Mouse (Mus musculus) embryonic facial prominence, embryonic 14.5 days (tissue): ENCODE data around the gene Clcnka. TPM values are rescaled to one million over a fixed set of nuclear protein-coding genes. Genes with fewer than 3 reads are reported as not detected.

ENCODE experiments used
- ATAC-seq: fragments of 200-750 bp; cut with Nextera tagmentation; 2 replicates; pipeline ENCODE4 v1.8.0; 2017; ENCODE audit warnings: low read depth, moderate number of reproducible peaks, moderate TSS enrichment
- DNase-seq: peaks from one replicate; pipeline ENCODE4 v3.0.0-alpha.2; 2015; ENCODE audit warnings: low spot score
- H3K27ac ChIP-seq: fragments of 300-500 bp; sonication (generic); replicated peaks from 2 replicates; pipeline ENCODE4 v1.5.1; 2014; ENCODE audit warnings: low read depth, mild to moderate bottlenecking, low read length, moderate library complexity
- H3K27me3 ChIP-seq: fragments of 300-500 bp; sonication (generic); replicated peaks from 2 replicates; pipeline ENCODE4 v1.6.1; 2014; ENCODE audit warnings: low read length; ENCODE audit not compliant: control insufficient read depth, insufficient read depth
- H3K36me3 ChIP-seq: fragments of 300-500 bp; sonication (generic); 2 replicates; pipeline ENCODE4 v1.6.1; 2014; ENCODE audit warnings: low read length, mixed read lengths; ENCODE audit not compliant: control insufficient read depth, insufficient read depth
- H3K4me1 ChIP-seq: fragments of 300-500 bp; sonication (generic); 2 replicates; pipeline ENCODE4 v1.6.1; 2014; ENCODE audit warnings: antibody characterized with exemption, low read length; ENCODE audit not compliant: control insufficient read depth, insufficient read depth
- H3K4me2 ChIP-seq: fragments of 300-500 bp; sonication (generic); 2 replicates; pipeline ENCODE4 v1.6.1; 2014; ENCODE audit warnings: low read depth, mild to moderate bottlenecking, low read length, moderate library complexity, mixed read lengths
- H3K4me3 ChIP-seq: fragments of 300-500 bp; sonication (generic); 2 replicates; pipeline ENCODE4 v1.5.1; 2014; ENCODE audit warnings: low read depth, mild to moderate bottlenecking, low read length
- H3K9ac ChIP-seq: fragments of 300-500 bp; sonication (generic); 2 replicates; pipeline ENCODE4 v1.6.1; 2014; ENCODE audit warnings: low read depth, mild to moderate bottlenecking, low read length, moderate library complexity, mixed read lengths
- H3K9me3 ChIP-seq: fragments of 300-500 bp; sonication (generic); 2 replicates; pipeline ENCODE4 v1.6.1; 2016; ENCODE audit warnings: low read length; ENCODE audit not compliant: control insufficient read depth
- WGBS: fragments of 180-500 bp; shearing (Covaris S2); extraction: QIAGEN DNeasy Blood & Tissue Kit; methylation state at CpG from one replicate; pipeline ENCODE4 v1.1.7; 2014; 5-methylcytosine and 5-hydroxymethylcytosine counted together
- polyA plus RNA-seq: library from polyadenylated mRNA; unstranded; fragments of >200 nt; fragmentation: Nextera tagmentation; extraction: Ambion mirVana; gene quantifications from 2 replicates; pipeline ENCODE4 v1.2.1, GENCODE M21; 2014

Clcnka gene
- polyA plus RNA-seq, 1 experiment from 2014 or later = 1.2 TPM

DNA sequence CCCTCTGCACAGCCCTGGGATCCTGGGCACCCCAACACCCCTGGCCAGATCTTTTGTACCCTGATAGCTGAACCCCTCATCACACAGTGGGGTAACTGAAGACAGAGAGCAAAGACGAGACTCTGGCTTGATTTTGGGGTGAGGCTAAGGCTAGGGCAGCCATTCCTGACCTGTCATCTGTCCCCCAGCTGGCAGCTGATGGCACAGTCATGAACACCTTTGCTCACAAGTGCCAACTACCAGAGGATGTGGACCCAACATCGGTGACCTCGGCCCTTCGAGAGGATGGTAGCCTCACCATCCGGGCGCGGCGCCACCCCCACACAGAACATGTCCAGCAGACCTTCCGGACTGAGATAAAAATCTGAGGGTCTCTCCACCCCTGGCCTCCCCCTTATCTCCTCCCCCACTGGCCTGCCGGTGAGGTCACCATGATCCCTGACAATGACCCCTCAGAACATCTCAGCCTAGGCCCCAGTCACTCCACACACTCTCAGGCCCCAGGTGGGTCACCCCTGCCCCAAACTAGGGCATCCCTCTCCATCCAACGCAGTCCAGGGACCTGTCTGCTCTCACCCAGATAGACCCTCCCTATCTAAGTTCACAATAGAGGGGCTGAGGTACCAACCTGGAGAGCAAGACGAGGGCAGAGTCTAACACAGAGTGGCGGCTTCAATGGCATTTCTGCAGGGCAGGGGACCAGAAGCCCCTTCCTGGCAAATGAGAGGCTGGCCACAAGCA lies 25.3 kb upstream of the Clcnka start:
- peaks cover 7% of the 10 kb centered on the region for H3K4me1 ChIP-seq
- ATAC-seq (no peak), DNase-seq (no peak)
- no peaks in the 10 kb centered on the region for H3K36me3 ChIP-seq
- H3K9me3 ChIP-seq = no peaks in the 10 kb centered on the region
- no peak overlapping the region for H3K27ac ChIP-seq
- no peak overlapping the region for H3K9ac ChIP-seq
- H3K27me3 ChIP-seq = no peaks in the 10 kb centered on the region
- no peak overlapping the region for H3K4me3 ChIP-seq
- H3K4me2 ChIP-seq = no peak overlapping the region
- 79% methylated on average over 9 of the region's 13 CpGs for WGBS

DNA sequence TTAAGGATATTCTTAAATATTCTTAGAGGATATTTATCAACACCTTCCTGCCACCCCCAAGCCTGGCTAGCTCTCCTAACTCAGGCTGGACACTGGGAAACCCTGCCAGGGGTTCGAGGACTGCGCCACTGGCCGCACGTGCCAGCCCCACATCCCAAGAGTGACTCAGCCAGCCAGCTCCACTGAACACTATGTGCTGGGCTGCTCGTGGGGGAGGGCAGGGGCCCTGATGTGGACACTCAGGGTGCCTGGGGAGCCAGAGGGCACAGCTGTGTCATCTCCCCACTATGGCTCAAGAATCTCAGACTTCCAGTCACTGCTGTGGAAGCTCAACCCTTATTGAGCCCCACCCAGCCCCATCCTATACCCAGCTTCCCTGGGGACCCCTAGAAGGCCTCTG lies 24.8 kb upstream of the Clcnka start:
- no peak overlapping the region for H3K9ac ChIP-seq
- H3K4me1 ChIP-seq = peaks cover 7% of the 10 kb centered on the region
- no peaks in the 10 kb centered on the region for H3K27me3 ChIP-seq
- 82% methylated on average over 5 of the region's 5 CpGs for WGBS
- ATAC-seq (no peak), DNase-seq (no peak)
- H3K36me3 ChIP-seq = no peaks in the 10 kb centered on the region
- no peak overlapping the region for H3K27ac ChIP-seq
- H3K4me2 ChIP-seq = no peak overlapping the region
- H3K9me3 ChIP-seq = no peaks in the 10 kb centered on the region
- no peak overlapping the region for H3K4me3 ChIP-seq

DNA sequence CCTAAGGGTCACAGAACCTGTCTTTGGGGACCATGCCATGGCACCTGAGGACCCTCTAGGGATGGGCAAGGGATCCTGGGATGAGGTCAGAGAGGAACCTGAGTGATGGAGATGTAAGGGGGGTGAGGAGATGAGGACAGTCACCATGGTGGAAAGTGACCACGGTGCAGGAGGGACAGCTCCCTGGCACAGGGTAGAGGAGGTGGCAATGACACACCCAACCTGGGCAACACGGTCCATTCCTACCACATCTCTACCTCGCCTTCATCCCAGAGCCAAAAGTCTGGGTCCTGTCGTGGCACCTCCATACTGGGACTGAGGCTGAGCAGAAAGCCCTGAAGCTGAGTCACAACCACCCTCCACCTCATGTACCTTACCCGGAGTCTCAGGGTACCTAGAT lies 24.3 kb upstream of the Clcnka start:
- DNase-seq = no peak
- H3K36me3 ChIP-seq = no peaks in the 10 kb centered on the region
- H3K9me3 ChIP-seq = no peaks in the 10 kb centered on the region
- 89% methylated on average over 5 of the region's 5 CpGs for whole genome bisulfite sequencing
- ATAC-seq = no peak
- H3K4me1 ChIP-seq = peaks cover 7% of the 10 kb centered on the region
- H3K9ac ChIP-seq = no peak overlapping the region
- no peak overlapping the region for H3K4me3 ChIP-seq
- no peaks in the 10 kb centered on the region for H3K27me3 ChIP-seq
- no peak overlapping the region for H3K4me2 ChIP-seq
- no peak overlapping the region for H3K27ac ChIP-seq

DNA sequence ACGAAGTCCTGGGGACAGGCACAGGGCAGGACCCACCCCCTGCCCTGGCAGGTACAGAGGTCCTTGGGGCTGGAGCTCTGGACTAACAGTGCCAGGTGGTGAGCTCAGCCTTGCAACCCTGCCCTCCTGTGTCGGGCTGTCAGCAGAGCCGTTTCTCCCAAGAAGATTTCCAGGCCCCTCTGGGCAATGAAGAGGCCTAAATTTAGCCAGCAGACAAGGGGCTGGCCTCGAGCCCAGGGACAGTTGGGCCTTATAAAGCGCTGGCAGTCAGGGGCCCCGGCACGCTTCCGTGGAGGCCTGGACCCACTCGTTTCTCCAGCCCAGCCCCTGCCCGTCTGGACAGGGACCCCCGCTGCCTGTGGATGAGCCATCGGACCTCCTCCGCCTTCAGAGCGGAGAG lies 22.9 kb upstream of the Clcnka start:
- no peak overlapping the region for H3K4me2 ChIP-seq
- H3K9me3 ChIP-seq = no peaks in the 10 kb centered on the region; the same call in 1 of the 2 replicates
- DNase-seq (peak; percentile 14), ATAC-seq (no peak)
- H3K9ac ChIP-seq = no peak overlapping the region
- H3K4me3 ChIP-seq = no peak overlapping the region
- H3K27me3 ChIP-seq = no peaks in the 10 kb centered on the region
- 65% methylated on average over 8 of the region's 14 CpGs for WGBS
- no peak overlapping the region for H3K27ac ChIP-seq
- H3K4me1 ChIP-seq = peaks cover 5% of the 10 kb centered on the region
- H3K36me3 ChIP-seq = no peaks in the 10 kb centered on the region

DNA sequence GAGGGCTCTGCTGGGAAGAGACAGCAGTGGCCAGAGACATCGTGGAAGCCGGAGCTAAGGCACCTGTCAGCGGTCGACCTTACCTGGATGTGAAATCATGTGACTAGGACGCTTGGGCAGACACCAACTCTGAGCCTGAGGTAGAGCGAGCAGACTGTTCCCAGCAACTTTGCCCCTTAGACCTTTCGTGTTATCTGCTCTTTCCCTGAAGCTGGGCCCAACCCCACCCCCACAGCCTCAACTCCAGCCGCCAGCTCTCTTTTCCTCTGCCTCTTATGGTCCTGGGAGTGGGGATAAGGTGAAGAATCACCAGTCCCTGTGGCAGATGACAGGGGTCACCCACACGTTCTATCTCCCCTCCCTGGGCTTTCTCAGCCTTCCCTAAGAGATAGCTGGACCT lies 22.4 kb upstream of the Clcnka start:
- no peak overlapping the region for H3K4me2 ChIP-seq
- H3K9me3 ChIP-seq = no peaks in the 10 kb centered on the region; the same call in 1 of the 2 replicates
- no peak overlapping the region for H3K4me3 ChIP-seq
- no peaks in the 10 kb centered on the region for H3K36me3 ChIP-seq
- H3K27me3 ChIP-seq = no peaks in the 10 kb centered on the region
- no peak overlapping the region for H3K27ac ChIP-seq
- peaks cover 4% of the 10 kb centered on the region for H3K4me1 ChIP-seq
- DNase-seq (no peak), ATAC-seq (no peak)
- no peak overlapping the region for H3K9ac ChIP-seq
- WGBS = 46% methylated on average over 9 of the region's 9 CpGs

DNA sequence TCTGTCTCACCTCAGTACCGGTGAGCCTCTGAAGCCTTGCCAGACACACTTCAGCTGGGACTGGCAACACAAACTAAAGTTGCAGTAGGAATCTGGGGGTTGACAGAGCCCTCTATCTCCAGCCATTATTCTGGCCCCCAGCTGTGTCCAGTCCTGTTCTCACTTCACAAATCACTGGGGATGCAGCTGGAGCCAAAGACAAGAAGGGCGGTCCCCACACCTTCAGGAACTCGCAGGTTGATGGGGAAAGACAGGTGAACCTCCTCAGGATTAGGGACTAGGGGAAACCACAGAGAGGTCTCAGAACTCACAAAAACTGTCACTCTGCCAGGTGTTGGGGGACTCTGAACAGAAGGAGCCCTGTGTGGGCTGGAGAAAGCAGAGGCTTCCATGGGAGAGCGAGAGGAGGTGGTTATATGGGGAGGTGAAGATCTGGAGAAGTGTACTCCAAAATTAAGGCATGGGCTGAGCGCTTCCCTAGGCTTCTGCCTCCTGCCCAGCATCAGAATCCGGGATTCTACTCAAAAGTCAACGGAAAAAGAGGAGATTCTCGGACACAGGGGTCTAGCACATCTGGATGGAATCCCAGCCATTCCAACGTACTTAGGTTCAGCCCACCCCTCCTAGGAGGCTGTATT lies 21.8 kb upstream of the Clcnka start, which contains the start of gene Hspb7:
Gene Hspb7, plus strand, starts transcription at position 588 of the 638 bp plus-strand sequence.
- ATAC-seq (no peak), DNase-seq (no peak)
- Histone ChIP-seq H3K4me3 (no peak within 1 kb of the TSS), H3K9me3 (no peaks in the 10 kb centered on the region; the same call in 1 of the 2 replicates), H3K36me3 (no peaks in the 10 kb centered on the region), H3K4me2 (no peak within 1 kb of the TSS), H3K4me1 (peaks cover 4% of the 10 kb centered on the region), H3K27me3 (no peaks in the 10 kb centered on the region), H3K27ac (no peak within 1 kb of the TSS), H3K9ac (no peak within 1 kb of the TSS)
- 45% methylated on average over 9 of the region's 9 CpGs for WGBS

DNA sequence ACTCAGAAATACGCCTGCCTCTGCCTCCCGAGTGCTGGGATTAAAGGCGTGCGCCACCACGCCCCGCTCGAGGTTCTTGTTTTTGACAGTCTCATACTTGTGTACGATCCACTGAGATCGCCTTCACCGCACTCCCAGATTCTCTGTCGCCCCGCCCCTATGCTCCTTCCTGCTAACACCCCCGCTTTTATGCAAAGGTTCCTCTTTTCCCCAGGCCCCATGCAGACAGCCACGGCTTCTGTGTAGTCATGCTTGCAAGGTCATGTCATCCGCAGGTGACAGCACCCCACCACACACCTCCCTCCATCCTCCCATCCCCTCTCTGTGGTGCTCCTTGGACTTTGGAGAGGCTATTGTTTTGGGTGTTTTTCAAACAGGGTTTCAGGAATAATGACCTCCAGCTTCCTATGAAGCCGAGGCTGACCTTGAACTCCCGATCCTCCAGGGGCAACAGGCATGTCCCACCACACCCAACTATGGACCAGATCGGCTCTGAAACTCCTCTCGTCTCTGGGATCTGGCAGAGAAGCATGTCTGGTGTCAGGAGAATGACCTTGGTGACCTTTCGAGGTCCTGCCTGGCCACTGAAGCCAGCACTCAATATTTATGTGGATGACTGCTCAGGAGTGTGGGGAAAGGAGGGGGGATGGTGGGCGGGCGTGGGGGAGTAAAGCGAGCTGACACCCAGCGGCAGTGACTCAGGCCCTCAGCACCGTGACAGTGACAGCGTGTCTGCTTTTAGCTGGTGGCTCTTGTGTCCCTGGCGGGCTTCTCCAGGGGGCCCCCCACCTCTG lies 21.1 kb upstream of the Clcnka start:
- Histone ChIP-seq H3K4me2 (no peak overlapping the region), H3K4me1 (no peaks in the 10 kb centered on the region; the same call in 1 of the 2 replicates), H3K9ac (no peak overlapping the region), H3K27me3 (no peaks in the 10 kb centered on the region), H3K9me3 (no peaks in the 10 kb centered on the region; the same call in 1 of the 2 replicates), H3K4me3 (no peak overlapping the region), H3K27ac (no peak overlapping the region), H3K36me3 (no peaks in the 10 kb centered on the region)
- DNase-seq (no peak), ATAC-seq (no peak)
- 60% methylated on average over 26 of the region's 27 CpGs for WGBS

DNA sequence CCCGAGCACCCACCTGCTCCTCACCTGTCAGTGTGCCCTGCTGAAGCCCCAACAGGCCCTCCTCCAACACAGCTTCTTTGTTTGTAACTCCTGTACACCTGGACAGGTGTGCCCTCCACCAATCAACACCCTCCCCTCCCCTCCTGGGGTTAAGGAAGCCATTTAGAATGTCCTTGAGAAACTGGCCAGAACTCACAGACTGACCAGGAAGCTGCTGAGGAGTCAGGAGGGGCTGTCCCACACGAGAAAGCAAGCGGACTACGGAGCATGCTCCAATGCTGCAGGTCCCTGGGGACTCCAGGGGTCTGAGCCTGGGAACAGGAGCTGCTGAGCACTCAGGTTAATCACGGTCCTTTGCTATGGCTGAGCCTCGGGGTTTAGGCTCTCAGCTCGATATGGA lies 17.4 kb upstream of the Clcnka start, which contains the start of gene Clcnkb:
Gene Clcnkb, minus strand, starts transcription at position 91 of the 400 bp plus-strand sequence.
- Histone ChIP-seq H3K9me3 (no peaks in the 10 kb centered on the region; the same call in 1 of the 2 replicates), H3K27me3 (0 out of 2 replicates have a peak, but pooled peaks cover 5% of the 10 kb centered on the region), H3K27ac (no peak within 1 kb of the TSS), H3K4me2 (no peak within 1 kb of the TSS), H3K4me3 (no peak within 1 kb of the TSS), H3K36me3 (no peaks in the 10 kb centered on the region), H3K9ac (no peak within 1 kb of the TSS), H3K4me1 (no peaks in the 10 kb centered on the region; the same call in 1 of the 2 replicates)
- ATAC-seq (no peak), DNase-seq (no peak)
- 59% methylated on average over 6 of the region's 7 CpGs for WGBS
